Mouse (Mus musculus): ENCODE results near the gene Cldnd2. TPM values are rescaled to one million over a fixed set of nuclear protein-coding genes. Genes with fewer than 3 reads are reported as not detected.

Cldnd2 gene
- polyA plus RNA-seq, 1 experiment from 2014 or later: not detected

- Histone ChIP-seq H3K9ac (ENCODE audit: low read length) (no peak overlapping the region), H3K4me2 (peak overlapping the region; percentile 21; the same call in 1 of the 2 replicates), H3K4me3 (ENCODE audit: low read depth, low read length) (no peak overlapping the region)
Measured at GRCm38 (mm10) chr7:43422995-43423617, 17.5 kb upstream of the Cldnd2 start.

GRCm38 (mm10) chr7:43423991-43424625 lies 16.5 kb upstream of the Cldnd2 start:
- Histone ChIP-seq H3K4me2 (no peak overlapping the region), H3K4me3 (ENCODE audit: low read depth, low read length) (no peak overlapping the region), H3K27ac (ENCODE audit: low read depth, low read length) (no peak overlapping the region), H3K4me1 (ENCODE audit: control insufficient read depth, insufficient read depth, low read length) (no peaks in the 10 kb centered on the region), H3K9ac (ENCODE audit: low read length) (no peak overlapping the region), H3K36me3 (ENCODE audit: control insufficient read depth, insufficient read depth, low read length) (no peaks in the 10 kb centered on the region), H3K9me3 (ENCODE audit: control insufficient read depth, low read length) (no peaks in the 10 kb centered on the region), H3K27me3 (ENCODE audit: control insufficient read depth, insufficient read depth, low read length) (no peaks in the 10 kb centered on the region)
- 57% methylated on average over 3 of the region's 3 CpGs for WGBS
- ATAC-seq (ENCODE audit: low FRiP score): no peak
- no peak for DNase-seq (ENCODE audit: low spot score, missing footprints)

More at GRCm38 (mm10) chr7:43422995-43423617, 17.5 kb upstream of the Cldnd2 start:
- no peaks in the 10 kb centered on the region for H3K27me3 ChIP-seq (ENCODE audit: control insufficient read depth, insufficient read depth, low read length)
- H3K4me1 ChIP-seq (ENCODE audit: control insufficient read depth, insufficient read depth, low read length): no peaks in the 10 kb centered on the region
- WGBS: 14% methylated on average over 11 of the region's 11 CpGs
- H3K9me3 ChIP-seq (ENCODE audit: control insufficient read depth, low read length): no peaks in the 10 kb centered on the region
- peak; percentile 98 for DNase-seq (ENCODE audit: low spot score, missing footprints)
- peak; percentile 94 for ATAC-seq (ENCODE audit: low FRiP score)
- no peaks in the 10 kb centered on the region for H3K36me3 ChIP-seq (ENCODE audit: control insufficient read depth, insufficient read depth, low read length)
- no peak overlapping the region for H3K27ac ChIP-seq (ENCODE audit: low read depth, low read length)

- no peaks in the 10 kb centered on the region for H3K4me1 ChIP-seq (ENCODE audit: control insufficient read depth, insufficient read depth, low read length)
- 94% methylated on average over 8 of the region's 8 CpGs for WGBS
- H3K27ac ChIP-seq (ENCODE audit: low read depth, low read length): no peak within 1 kb of the TSS
- no peaks in the 10 kb centered on the region for H3K27me3 ChIP-seq (ENCODE audit: control insufficient read depth, insufficient read depth, low read length)
- no peaks in the 10 kb centered on the region for H3K36me3 ChIP-seq (ENCODE audit: control insufficient read depth, insufficient read depth, low read length)
- no peak within 1 kb of the TSS for H3K4me2 ChIP-seq
- H3K9ac ChIP-seq (ENCODE audit: low read length): no peak within 1 kb of the TSS
- ATAC-seq (ENCODE audit: low FRiP score) (no peak), DNase-seq (ENCODE audit: low spot score, missing footprints) (no peak)
- no peaks in the 10 kb centered on the region for H3K9me3 ChIP-seq (ENCODE audit: control insufficient read depth, low read length)
- H3K4me3 ChIP-seq (ENCODE audit: low read depth, low read length): no peak within 1 kb of the TSS
Measured at GRCm38 (mm10) chr7:43427406-43427805, 13.2 kb upstream of the Cldnd2 start, which contains the start of gene Lim2. Gene Lim2 (plus strand): TSS chr7:43427670.

GRCm38 (mm10) chr7:43429500-43429899 lies 11.1 kb upstream of the Cldnd2 start:
- Histone ChIP-seq H3K27me3 (ENCODE audit: control insufficient read depth, insufficient read depth, low read length) (no peaks in the 10 kb centered on the region), H3K4me1 (ENCODE audit: control insufficient read depth, insufficient read depth, low read length) (no peaks in the 10 kb centered on the region), H3K4me2 (no peak overlapping the region), H3K36me3 (ENCODE audit: control insufficient read depth, insufficient read depth, low read length) (no peaks in the 10 kb centered on the region), H3K4me3 (ENCODE audit: low read depth, low read length) (no peak overlapping the region), H3K9me3 (ENCODE audit: control insufficient read depth, low read length) (no peaks in the 10 kb centered on the region), H3K9ac (ENCODE audit: low read length) (no peak overlapping the region), H3K27ac (ENCODE audit: low read depth, low read length) (no peak overlapping the region)
- 71% methylated on average over 4 of the region's 4 CpGs for WGBS
- DNase-seq (ENCODE audit: low spot score, missing footprints) (no peak), ATAC-seq (ENCODE audit: low FRiP score) (no peak)

GRCm38 (mm10) chr7:43432891-43433290 lies 7.7 kb upstream of the Cldnd2 start:
- Histone ChIP-seq H3K9ac (ENCODE audit: low read length) (no peak overlapping the region), H3K9me3 (ENCODE audit: control insufficient read depth, low read length) (no peaks in the 10 kb centered on the region), H3K4me2 (no peak overlapping the region), H3K4me1 (ENCODE audit: control insufficient read depth, insufficient read depth, low read length) (no peaks in the 10 kb centered on the region), H3K36me3 (ENCODE audit: control insufficient read depth, insufficient read depth, low read length) (no peaks in the 10 kb centered on the region), H3K27ac (ENCODE audit: low read depth, low read length) (no peak overlapping the region), H3K27me3 (ENCODE audit: control insufficient read depth, insufficient read depth, low read length) (no peaks in the 10 kb centered on the region), H3K4me3 (ENCODE audit: low read depth, low read length) (no peak overlapping the region)
- DNase-seq (ENCODE audit: low spot score, missing footprints) (no peak), ATAC-seq (ENCODE audit: low FRiP score) (no peak)
- 79% methylated on average over 4 of the region's 4 CpGs for WGBS

GRCm38 (mm10) chr7:43434676-43435075 lies 5.9 kb upstream of the Cldnd2 start:
- no peak overlapping the region for H3K4me2 ChIP-seq
- WGBS: 89% methylated on average over 5 of the region's 5 CpGs
- H3K4me3 ChIP-seq (ENCODE audit: low read depth, low read length): no peak overlapping the region
- no peak overlapping the region for H3K9ac ChIP-seq (ENCODE audit: low read length)
- no peak overlapping the region for H3K27ac ChIP-seq (ENCODE audit: low read depth, low read length)
- no peaks in the 10 kb centered on the region for H3K9me3 ChIP-seq (ENCODE audit: control insufficient read depth, low read length)
- DNase-seq (ENCODE audit: low spot score, missing footprints) (no peak), ATAC-seq (ENCODE audit: low FRiP score) (no peak)
- no peaks in the 10 kb centered on the region for H3K27me3 ChIP-seq (ENCODE audit: control insufficient read depth, insufficient read depth, low read length)
- no peaks in the 10 kb centered on the region for H3K4me1 ChIP-seq (ENCODE audit: control insufficient read depth, insufficient read depth, low read length)
- no peaks in the 10 kb centered on the region for H3K36me3 ChIP-seq (ENCODE audit: control insufficient read depth, insufficient read depth, low read length)

GRCm38 (mm10) chr7:43436341-43437255 lies 4.0 kb upstream of the Cldnd2 start, which contains the start of gene Nkg7:
Gene Nkg7 (plus strand): TSS chr7:43437073.
- no peak for DNase-seq (ENCODE audit: low spot score, missing footprints)
- Histone ChIP-seq H3K4me2 (no peak within 1 kb of the TSS), H3K4me1 (ENCODE audit: control insufficient read depth, insufficient read depth, low read length) (no peaks in the 10 kb centered on the region), H3K9ac (ENCODE audit: low read length) (no peak within 1 kb of the TSS), H3K4me3 (ENCODE audit: low read depth, low read length) (no peak within 1 kb of the TSS), H3K36me3 (ENCODE audit: control insufficient read depth, insufficient read depth, low read length) (no peaks in the 10 kb centered on the region), H3K27ac (ENCODE audit: low read depth, low read length) (no peak within 1 kb of the TSS), H3K27me3 (ENCODE audit: control insufficient read depth, insufficient read depth, low read length) (no peaks in the 10 kb centered on the region), H3K9me3 (ENCODE audit: control insufficient read depth, low read length) (no peaks in the 10 kb centered on the region)
- 79% methylated on average over 10 of the region's 10 CpGs for WGBS
- ATAC-seq (ENCODE audit: low FRiP score): no peak

GRCm38 (mm10) chr7:43438611-43439010 lies 2.0 kb upstream of the Cldnd2 start:
- no peak for ATAC-seq (ENCODE audit: low FRiP score)
- Histone ChIP-seq H3K27me3 (ENCODE audit: control insufficient read depth, insufficient read depth, low read length) (no peaks in the 10 kb centered on the region), H3K4me3 (ENCODE audit: low read depth, low read length) (no peak overlapping the region), H3K9me3 (ENCODE audit: control insufficient read depth, low read length) (no peaks in the 10 kb centered on the region), H3K9ac (ENCODE audit: low read length) (no peak overlapping the region), H3K4me2 (no peak overlapping the region), H3K27ac (ENCODE audit: low read depth, low read length) (no peak overlapping the region), H3K36me3 (ENCODE audit: control insufficient read depth, insufficient read depth, low read length) (no peaks in the 10 kb centered on the region), H3K4me1 (ENCODE audit: control insufficient read depth, insufficient read depth, low read length) (peaks cover 3% of the 10 kb centered on the region; the same call in 1 of the 2 replicates)
- 75% methylated on average over 4 of the region's 4 CpGs for WGBS
- DNase-seq (ENCODE audit: low spot score, missing footprints): no peak

- Histone ChIP-seq H3K27me3 (ENCODE audit: control insufficient read depth, insufficient read depth, low read length) (no peaks in the 10 kb centered on the region), H3K4me2 (no peak overlapping the region), H3K9me3 (ENCODE audit: control insufficient read depth, low read length) (no peaks in the 10 kb centered on the region), H3K36me3 (ENCODE audit: control insufficient read depth, insufficient read depth, low read length) (no peaks in the 10 kb centered on the region), H3K4me1 (ENCODE audit: control insufficient read depth, insufficient read depth, low read length) (peaks cover 8% of the 10 kb centered on the region), H3K27ac (ENCODE audit: low read depth, low read length) (no peak overlapping the region), H3K9ac (ENCODE audit: low read length) (no peak overlapping the region), H3K4me3 (ENCODE audit: low read depth, low read length) (no peak overlapping the region)
- no peak for DNase-seq (ENCODE audit: low spot score, missing footprints)
- WGBS: 91% methylated on average over 3 of the region's 3 CpGs
- ATAC-seq (ENCODE audit: low FRiP score): no peak
Measured at GRCm38 (mm10) chr7:43441071-43441470, 489 bp downstream of the Cldnd2 start.
